10 mouse cellular contexts compared by ENCODE assay signal in the genomic region with DNA sequence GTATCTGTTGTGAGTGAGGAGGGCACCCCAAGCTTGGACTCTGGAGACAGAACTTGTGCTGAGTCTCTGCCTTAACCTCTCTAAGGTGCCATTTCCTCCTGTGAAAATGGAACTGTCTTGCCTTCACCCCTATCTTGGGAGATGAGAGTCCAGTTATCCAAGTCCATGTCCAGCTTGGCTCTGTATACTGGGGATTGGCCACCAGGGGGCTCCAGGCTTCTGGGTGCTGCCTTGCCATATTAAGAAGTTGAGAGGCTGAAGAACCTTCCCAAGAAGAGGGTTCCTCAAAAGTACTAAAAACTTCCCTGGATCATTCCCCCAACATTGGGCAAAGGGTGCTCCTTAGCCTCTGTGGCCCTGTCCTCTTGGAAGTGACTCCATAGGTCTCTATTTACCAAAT. TPM values are rescaled to one million over a fixed set of nuclear protein-coding genes. Genes with fewer than 3 reads are reported as not detected.
A peak's percentile ranks its signal among the peaks of the same experiment; 100 is the strongest.
DNase-seq lines count a peak whose midpoint lies in the region; ATAC-seq and TF ChIP-seq lines count a peak whose summit lies in the region.
"Had no signal": no experiment of that assay in that cellular context is flagged by ENCODE, and none has a peak within 500 bp of the region (broad histone marks: within the 10 kb centered on the region; RNA-seq: fewer than 3 reads in every experiment).

No protein-coding gene starts in this region.

- H3K4me1 ChIP-seq in lung, embryonic 14.5 days (ENCODE audit: insufficient read depth) = no peaks in the 10 kb centered on the region
- H3K4me1 ChIP-seq: lung, embryonic 15.5 days had no signal

- no peak overlapping the region for H3K9ac ChIP-seq in lung, embryonic 14.5 days
- H3K9ac ChIP-seq: lung, embryonic 15.5 days had no signal

- no peak overlapping the region for H3K4me3 ChIP-seq in layer of hippocampus, adult 2 months
- no peak overlapping the region for H3K4me3 ChIP-seq in lung, embryonic 14.5 days (ENCODE audit: low read depth, low read length)
- H3K4me3 ChIP-seq: lung, embryonic 15.5 days had no signal

- peak; percentile 86 for TF ChIP-seq CTCF in layer of hippocampus, adult 2 months (conservative IDR thresholded peaks at IDR 0.05)
- TF ChIP-seq CTCF in lung, embryonic 14.5 days (IDR thresholded peaks at IDR 0.05; ENCODE audit: low read depth) = peak; percentile 63

- peak; percentile 24 for DNase-seq in cerebellum, postnatal 36 days
- DNase-seq in cerebellum, adult 9-11 months = no peak
- peak in 1 of 2 experiments; percentile 46 for DNase-seq in layer of hippocampus, adult 2 months (ENCODE audit: low spot score in 2 of 2)
- DNase-seq in layer of hippocampus, adult 9-11 months = no peak
- DNase-seq in ES-CJ7 (ENCODE audit: low read depth, low spot score) = peak; percentile 42
- peak; percentile 27 for DNase-seq in embryo, embryonic 9.5 days (ENCODE audit: extremely low spot score)
- DNase-seq in lung, embryonic 14.5 days = peak; percentile 56
- peak; percentile 17 to 31 for DNase-seq in thymus, postnatal 36 days

- no peak overlapping the region for H3K4me2 ChIP-seq in lung, embryonic 14.5 days
- H3K4me2 ChIP-seq: lung, embryonic 15.5 days had no signal

- H3K36me3 ChIP-seq in lung, embryonic 14.5 days (ENCODE audit: insufficient read depth) = peaks cover 32% of the 10 kb centered on the region

- no peaks in the 10 kb centered on the region for H3K27me3 ChIP-seq in lung, embryonic 14.5 days (ENCODE audit: insufficient read depth, low read length)
- H3K27me3 ChIP-seq: lung, embryonic 15.5 days had no signal

- H3K27ac ChIP-seq in layer of hippocampus, adult 2 months = no peak overlapping the region
- no peak overlapping the region for H3K27ac ChIP-seq in lung, embryonic 14.5 days (ENCODE audit: low read depth)
- H3K27ac ChIP-seq: lung, embryonic 15.5 days had no signal

- no peak for ATAC-seq in lung, embryonic 14.5 days (ENCODE audit: insufficient read depth)

- H3K9me3 ChIP-seq in lung, embryonic 14.5 days (ENCODE audit: low read depth, low read length) = no peaks in the 10 kb centered on the region
- H3K9me3 ChIP-seq: lung, embryonic 15.5 days had no signal

RNA-seq across cellular contexts. Expression of a gene that starts 6.7 kb away (rescaled TPM):
- 10 to 100 TPM; 10.9 to 11.1 TPM for total RNA-seq in layer of hippocampus, adult 2 months (2021)
- 10.8 TPM in 2 replicates for polyA plus RNA-seq in lung, embryonic 14.5 days (2014; fragmentation: Nextera tagmentation; extraction: Ambion mirVana)

RNA-seq across cellular contexts. Expression of a gene that starts 11.7 kb away (rescaled TPM):
- total RNA-seq in layer of hippocampus, adult 2 months (2021) = not detected
- polyA plus RNA-seq in lung, embryonic 14.5 days (2014; fragmentation: Nextera tagmentation; extraction: Ambion mirVana) = not detected in 2 replicates
- polyA plus RNA-seq: lung, embryonic 15.5 days had no signal

RNA-seq across cellular contexts. Expression of a gene that starts 18.6 kb away (rescaled TPM):
- 1 to 10 TPM in 1 of 2 experiments, under 1 TPM in 1; 0.97 to 1.3 TPM for total RNA-seq in layer of hippocampus, adult 2 months (2021)
- polyA plus RNA-seq in lung, embryonic 14.5 days (2014; fragmentation: Nextera tagmentation; extraction: Ambion mirVana) = 0.62 and 1.1 TPM in 2 replicates

RNA-seq across cellular contexts. Expression of a gene that starts 33.9 kb away (rescaled TPM):
- not detected for total RNA-seq in layer of hippocampus, adult 2 months (2021)
- 1.3 and 1.7 TPM in 2 replicates for polyA plus RNA-seq in lung, embryonic 14.5 days (2014; fragmentation: Nextera tagmentation; extraction: Ambion mirVana)

RNA-seq across cellular contexts. Expression of a gene that starts 44.0 kb away (rescaled TPM):
- not detected for total RNA-seq in layer of hippocampus, adult 2 months (2021)
- polyA plus RNA-seq in lung, embryonic 14.5 days (2014; fragmentation: Nextera tagmentation; extraction: Ambion mirVana) = not detected in 2 replicates
- polyA plus RNA-seq: lung, embryonic 15.5 days; stomach, embryonic 14.5 days had no signal

Comparison
In these comparisons a context has a peak if more than half of its experiments do, and no peak if none do; other contexts are left out.
1. DNase-seq: peak in cerebellum, postnatal 36 days (2 of 2), ES-CJ7 (single experiment), embryo, embryonic 9.5 days (single experiment), lung, embryonic 14.5 days (single experiment) and thymus, postnatal 36 days (2 of 2); none in cerebellum, adult 9-11 months (single experiment) and layer of hippocampus, adult 9-11 months (single experiment).